Mouse (Mus musculus) small intestine, adult 2 months (tissue): ENCODE measurements at regions not wholly inside any gene's neighbourhood (a gene's known extent, or its start where the extent isn't known, plus 50 kb on each side); places are given as distances from the start of the nearest gene placed in this dataset.

Source experiments
- H3K27ac ChIP-seq: fragments of 200-500 bp; 2 replicates; pipeline ENCODE4 v1.5.1; 2012; ENCODE audit warnings: low read depth, low read length, control low read depth, inconsistent platforms; ENCODE audit not compliant: insufficient read depth
- H3K27me3 ChIP-seq: fragments of 200-500 bp; 2 replicates; pipeline ENCODE4 v1.6.1; 2012; ENCODE audit warnings: mild to moderate bottlenecking, moderate library complexity, low read length, inconsistent platforms; ENCODE audit not compliant: control insufficient read depth, insufficient read depth
- H3K36me3 ChIP-seq: fragments of 200-500 bp; 2 replicates; pipeline ENCODE4 v1.6.1; 2012; ENCODE audit warnings: mild to moderate bottlenecking, low read length, control low read depth, inconsistent platforms; ENCODE audit not compliant: control insufficient read depth, insufficient read depth
- H3K4me1 ChIP-seq: fragments of 200-500 bp; 2 replicates; pipeline ENCODE4 v1.6.1; 2012; ENCODE audit warnings: low read length, inconsistent platforms, mixed read lengths; ENCODE audit not compliant: control insufficient read depth, insufficient read depth, insufficient read length
- H3K4me3 ChIP-seq: fragments of 200-500 bp; 2 replicates; pipeline ENCODE4 v1.5.1; 2012; ENCODE audit warnings: low read depth, mild to moderate bottlenecking, control low read depth, inconsistent platforms, low read length, moderate library complexity
- CTCF ChIP-seq: fragments of 200-500 bp; IDR thresholded peaks from 2 replicates; pipeline ENCODE4 v1.5.1; 2012; ENCODE audit warnings: low read depth, mild to moderate bottlenecking, control low read depth, inconsistent platforms, low read length, moderate library complexity, mixed read lengths; ENCODE audit not compliant: insufficient replicate concordance, insufficient read length; ENCODE audit errors: extremely low read depth
- POLR2A ChIP-seq: fragments of 200-500 bp; IDR thresholded peaks from 2 replicates; pipeline ENCODE4 v1.6.1; 2012; ENCODE audit warnings: low read depth, mild to moderate bottlenecking, control low read depth, inconsistent platforms, low read length, moderate library complexity
- WGBS: fragments of 180-500 bp; shearing (Covaris S2); methylation state at CpG from one replicate; pipeline ENCODE4 v1.1.7; 2018; 5-methylcytosine and 5-hydroxymethylcytosine counted together

- TF ChIP-seq POLR2A = no peak
- TF ChIP-seq CTCF = peak; percentile 92
- H3K4me3 ChIP-seq = no peak overlapping the region
- H3K36me3 ChIP-seq = no peaks in the 10 kb centered on the region
- 16% methylated on average over 5 of the region's 5 CpGs for WGBS
- H3K27me3 ChIP-seq = no peaks in the 10 kb centered on the region; the same call in 1 of the 2 replicates
- H3K27ac ChIP-seq = no peak overlapping the region
- no peaks in the 10 kb centered on the region for H3K4me1 ChIP-seq
Measured at GRCm38 (mm10) chr7:98778929-98779328, 56.0 kb upstream of the Wnt11 start.

- H3K27ac ChIP-seq = no peak overlapping the region
- WGBS = 60% methylated on average over 5 of the region's 5 CpGs
- no peak overlapping the region for H3K4me3 ChIP-seq
- 0 out of 2 replicates have a peak, but pooled peaks cover 7% of the 10 kb centered on the region for H3K4me1 ChIP-seq
- TF ChIP-seq CTCF = no peak
- TF ChIP-seq POLR2A = no peak
- H3K27me3 ChIP-seq = no peaks in the 10 kb centered on the region; the same call in 1 of the 2 replicates
- H3K36me3 ChIP-seq = no peaks in the 10 kb centered on the region
Measured at GRCm38 (mm10) chr7:98783521-98783920, 51.4 kb upstream of the Wnt11 start.

DNA sequence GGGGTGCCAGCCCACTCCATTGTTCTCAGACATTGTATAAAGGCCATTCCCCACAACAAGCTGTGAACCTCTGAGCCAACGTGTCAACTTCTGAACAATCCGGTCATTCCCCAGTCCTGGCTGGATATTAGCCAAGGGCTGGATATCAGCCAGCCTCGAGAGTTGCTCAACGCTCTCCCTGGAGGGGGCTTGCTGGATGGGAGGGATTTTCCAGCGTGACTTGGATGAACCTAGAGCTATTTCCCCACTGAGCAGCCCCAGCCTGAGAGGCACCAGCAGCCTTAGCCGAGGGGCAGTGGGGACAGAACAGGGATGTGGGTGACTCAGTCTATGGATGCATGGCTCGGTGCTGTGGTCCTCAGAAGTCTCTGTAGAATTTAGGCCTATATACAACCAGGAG, 51.0 kb upstream of the Wnt11 start:
- TF ChIP-seq CTCF (no peak), POLR2A (no peak)
- no peak overlapping the region for H3K27ac ChIP-seq
- H3K4me3 ChIP-seq = no peak overlapping the region
- no peaks in the 10 kb centered on the region; the same call in 1 of the 2 replicates for H3K27me3 ChIP-seq
- no peaks in the 10 kb centered on the region for H3K36me3 ChIP-seq
- WGBS = 29% methylated on average over 7 of the region's 7 CpGs
- peaks cover 8% of the 10 kb centered on the region; the same call in 1 of the 2 replicates for H3K4me1 ChIP-seq

- no peak overlapping the region for H3K27ac ChIP-seq
- WGBS = 62% methylated on average over 15 of the region's 15 CpGs
- TF ChIP-seq CTCF (no peak), POLR2A (no peak)
- H3K4me1 ChIP-seq = peaks cover 10% of the 10 kb centered on the region; the same call in 1 of the 2 replicates
- no peak overlapping the region for H3K4me3 ChIP-seq
- no peaks in the 10 kb centered on the region for H3K36me3 ChIP-seq
- H3K27me3 ChIP-seq = no peaks in the 10 kb centered on the region; the same call in 1 of the 2 replicates
Measured at GRCm38 (mm10) chr7:98784369-98784931, 50.5 kb upstream of the Wnt11 start.
